In the genomic region with DNA sequence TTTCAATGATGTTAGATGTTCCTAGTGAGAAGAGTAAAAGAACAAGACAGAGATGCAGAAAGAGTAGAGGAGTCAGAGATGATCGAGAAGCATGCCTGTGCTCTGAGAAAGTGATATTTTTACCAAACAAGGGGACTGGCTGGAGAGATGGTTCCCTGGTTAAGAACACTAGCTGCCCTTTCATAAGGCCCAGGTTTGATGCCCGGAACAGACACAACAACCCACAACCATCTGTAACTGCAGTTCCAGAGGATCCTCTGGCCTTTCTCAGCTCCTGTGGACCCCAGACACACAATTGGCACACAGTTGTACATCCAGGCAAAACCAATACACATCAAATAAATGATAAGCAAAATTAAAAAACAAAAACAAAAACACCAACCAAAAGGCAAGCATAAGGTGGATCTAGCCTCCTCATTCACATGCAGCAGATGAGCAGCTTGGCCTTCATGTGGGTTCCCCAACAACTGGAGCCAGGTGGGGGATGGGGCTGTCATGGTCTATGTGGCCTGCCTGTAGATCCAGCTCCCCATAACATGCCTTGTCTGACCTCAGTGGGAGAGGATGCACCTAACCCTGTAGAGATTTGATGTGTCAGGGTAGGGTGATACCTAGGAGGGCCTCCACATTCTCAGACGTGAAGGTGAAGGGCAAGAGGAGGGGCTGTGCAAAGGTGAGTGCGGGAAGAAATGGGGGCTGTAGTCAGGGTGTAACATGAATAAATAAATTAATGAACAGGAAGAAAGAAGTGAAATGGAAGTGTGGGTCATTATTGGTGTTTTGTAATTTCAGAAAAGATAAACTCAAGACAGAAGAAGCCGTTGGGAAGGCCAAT, we compare ENCODE assay signal across 13 mouse cellular contexts. TPM values are rescaled to one million over a fixed set of nuclear protein-coding genes. Genes with fewer than 3 reads are reported as not detected.
"Had no signal": no experiment of that assay in that cellular context is flagged by ENCODE, and none has a peak within 500 bp of the region (broad histone marks: within the 10 kb centered on the region; RNA-seq: fewer than 3 reads in every experiment).

No protein-coding gene starts in this region.

- DNase-seq: retina, postnatal 1 day; right cerebral cortex, adult 18-20 months; right cerebral cortex, postnatal 14 days; right cerebral cortex, postnatal 25 days; right cerebral cortex, postnatal 4 days; spleen, adult 18-20 months; thymus, adult 18-20 months; thymus, adult 2 months; thymus, postnatal 14 days; thymus, postnatal 25 days; thymus, postnatal 36 days; thymus, postnatal 4 days had no signal

RNA-seq across cellular contexts. Expression of gene Myf5, which starts 36.2 kb away (rescaled TPM):
- total RNA-seq: neutrophil, adult 5-6 weeks had no signal

RNA-seq across cellular contexts. Expression of gene Myf6, which starts 44.8 kb away (rescaled TPM):
- total RNA-seq: neutrophil, adult 5-6 weeks had no signal
